Mouse (Mus musculus): ENCODE data around the gene Kifc3. TPM values are rescaled to one million over a fixed set of nuclear protein-coding genes. Genes with fewer than 3 reads are reported as not detected.

The Kifc3 gene
- polyA plus RNA-seq, 1 experiment = 64.7 TPM

GRCm38 (mm10) chr8:95058661-95059060 lies 144.0 kb downstream of the Kifc3 start:
- Histone ChIP-seq H3K27ac (ENCODE audit: insufficient read depth, low read depth, low read length) (no peak overlapping the region), H3K4me1 (ENCODE audit: control insufficient read depth, insufficient read depth, insufficient read length, low read length) (no peaks in the 10 kb centered on the region), H3K36me3 (ENCODE audit: control insufficient read depth, insufficient read depth, low read length) (no peaks in the 10 kb centered on the region), H3K4me3 (ENCODE audit: low read depth, low read length) (no peak overlapping the region), H3K27me3 (ENCODE audit: control insufficient read depth, insufficient read depth, low read length) (no peaks in the 10 kb centered on the region)
- 68% methylated on average over 6 of the region's 6 CpGs for WGBS
- TF ChIP-seq CTCF (IDR thresholded peaks at IDR 0.05; ENCODE audit: extremely low read depth, insufficient read length, insufficient replicate concordance, low read depth, low read length) = no peak

GRCm38 (mm10) chr8:95056414-95056813 lies 146.2 kb downstream of the Kifc3 start:
- WGBS = 67% methylated on average over 5 of the region's 5 CpGs
- no peaks in the 10 kb centered on the region for H3K36me3 ChIP-seq (ENCODE audit: control insufficient read depth, insufficient read depth, low read length)
- H3K4me3 ChIP-seq (ENCODE audit: low read depth, low read length) = no peak overlapping the region
- no peaks in the 10 kb centered on the region for H3K4me1 ChIP-seq (ENCODE audit: control insufficient read depth, insufficient read depth, insufficient read length, low read length)
- no peak for TF ChIP-seq POLR2A (IDR thresholded peaks at IDR 0.05; ENCODE audit: low read depth, low read length)
- no peak for TF ChIP-seq CTCF (IDR thresholded peaks at IDR 0.05; ENCODE audit: extremely low read depth, insufficient read length, insufficient replicate concordance, low read depth, low read length)
- H3K27me3 ChIP-seq (ENCODE audit: control insufficient read depth, insufficient read depth, low read length) = no peaks in the 10 kb centered on the region
- H3K27ac ChIP-seq (ENCODE audit: insufficient read depth, low read depth, low read length) = no peak overlapping the region

GRCm38 (mm10) chr8:95054927-95055510 lies 147.6 kb downstream of the Kifc3 start, which contains the start of gene Drc7:
Gene Drc7, plus strand, starts transcription at chr8:95055103.
- TF ChIP-seq POLR2A (IDR thresholded peaks at IDR 0.05; ENCODE audit: low read depth, low read length) = no peak
- no peak for TF ChIP-seq CTCF (IDR thresholded peaks at IDR 0.05; ENCODE audit: extremely low read depth, insufficient read length, insufficient replicate concordance, low read depth, low read length)
- H3K4me1 ChIP-seq (ENCODE audit: control insufficient read depth, insufficient read depth, insufficient read length, low read length) = no peaks in the 10 kb centered on the region
- WGBS = 23% methylated on average over 2 of the region's 2 CpGs

GRCm38 (mm10) chr8:95054438-95054837 lies 148.2 kb downstream of the Kifc3 start:
- H3K27me3 ChIP-seq (ENCODE audit: control insufficient read depth, insufficient read depth, low read length) = no peaks in the 10 kb centered on the region
- no peak for TF ChIP-seq CTCF (IDR thresholded peaks at IDR 0.05; ENCODE audit: extremely low read depth, insufficient read length, insufficient replicate concordance, low read depth, low read length)

More at GRCm38 (mm10) chr8:95054927-95055510, 147.6 kb downstream of the Kifc3 start, which contains the start of gene Drc7:
- H3K27ac ChIP-seq (ENCODE audit: insufficient read depth, low read depth, low read length) = no peak within 1 kb of the TSS
- no peak within 1 kb of the TSS for H3K4me3 ChIP-seq (ENCODE audit: low read depth, low read length)
- H3K36me3 ChIP-seq (ENCODE audit: control insufficient read depth, insufficient read depth, low read length) = no peaks in the 10 kb centered on the region
- H3K27me3 ChIP-seq (ENCODE audit: control insufficient read depth, insufficient read depth, low read length) = no peaks in the 10 kb centered on the region

More at GRCm38 (mm10) chr8:95054438-95054837, 148.2 kb downstream of the Kifc3 start:
- WGBS = 46% methylated on average over 6 of the region's 6 CpGs
- Histone ChIP-seq H3K4me3 (ENCODE audit: low read depth, low read length) (no peak overlapping the region), H3K36me3 (ENCODE audit: control insufficient read depth, insufficient read depth, low read length) (no peaks in the 10 kb centered on the region), H3K4me1 (ENCODE audit: control insufficient read depth, insufficient read depth, insufficient read length, low read length) (no peaks in the 10 kb centered on the region), H3K27ac (ENCODE audit: insufficient read depth, low read depth, low read length) (no peak overlapping the region)

Other genes starting within 250 kb of the Kifc3 start
- 32.3 and 36.4 TPM in 2 replicates for gene Adgrg1, start 228.1 kb downstream of the Kifc3 start, polyA plus RNA-seq (2012; rRNA removed)
- gene Adgrg3, start 185.1 kb downstream of the Kifc3 start, polyA plus RNA-seq (2012; rRNA removed) = 3.5 and 7.6 TPM in 2 replicates
- not detected in 2 replicates for gene Drc7, start 147.7 kb downstream of the Kifc3 start, polyA plus RNA-seq (2012; rRNA removed)
- 7.9 and 17.7 TPM in 2 replicates for gene Katnb1, start 121.6 kb downstream of the Kifc3 start, polyA plus RNA-seq (2012; rRNA removed)
- gene Cngb1, start 103.8 kb upstream of the Kifc3 start, polyA plus RNA-seq (2012; rRNA removed) = 0.13 and 0.15 TPM in 2 replicates
- gene Tepp, start 107.8 kb upstream of the Kifc3 start, polyA plus RNA-seq (2012; rRNA removed) = not detected in 2 replicates
- 5.2 and 8.7 TPM in 2 replicates for gene Zfp319, start 129.1 kb upstream of the Kifc3 start, polyA plus RNA-seq (2012; rRNA removed)
- 13.4 and 21.2 TPM in 2 replicates for gene Usb1, start 129.5 kb upstream of the Kifc3 start, polyA plus RNA-seq (2012; rRNA removed)
- 19.7 and 28.7 TPM in 2 replicates for gene Mmp15, start 149.5 kb upstream of the Kifc3 start, polyA plus RNA-seq (2012; rRNA removed)
- gene Cfap20, start 232.1 kb upstream of the Kifc3 start, polyA plus RNA-seq (2012; rRNA removed) = 25.6 and 33.3 TPM in 2 replicates

Data from small intestine, adult 2 months (tissue).